Mouse (Mus musculus) lung, postnatal 0 days (tissue): ENCODE data around the gene Gm45623.

Source experiments
- CTCF ChIP-seq: IDR thresholded peaks from 2 replicates; pipeline ENCODE4 v1.5.1; 2016; ENCODE audit warnings: antibody characterized with exemption, mild to moderate bottlenecking
- EP300 ChIP-seq: IDR thresholded peaks from 2 replicates; pipeline ENCODE4 v1.6.1; 2016; ENCODE audit warnings: antibody characterized with exemption, mild to moderate bottlenecking, control low read depth

GRCm38 (mm10) chr13:56792844-56793243 is 39.2 kb upstream of the Gm45623 start:
- TF ChIP-seq EP300 (no peak), CTCF (no peak)
